Mouse (Mus musculus) liver, embryonic 11.5 days (tissue): Measurements from ENCODE around the gene Hspa12a. TPM values are rescaled to one million over a fixed set of nuclear protein-coding genes. Genes with fewer than 3 reads are reported as not detected.

Experiments
- ATAC-seq: fragments of 200-750 bp; cut with Nextera tagmentation; replicated peaks from 2 replicates; pipeline ENCODE4 v1.8.0; 2017; ENCODE audit warnings: moderate number of reproducible peaks, mild to moderate bottlenecking, moderate TSS enrichment, moderate library complexity; ENCODE audit not compliant: low FRiP score
- DNase-seq: peaks from one replicate; pipeline ENCODE4 v3.0.0-alpha.2; 2017; ENCODE audit warnings: low spot score
- H3K27ac ChIP-seq: fragments of 300-500 bp; sonication (generic); 2 replicates; pipeline ENCODE4 v1.5.1; 2014; ENCODE audit warnings: mild to moderate bottlenecking, low read depth, low read length, control low read depth
- H3K27me3 ChIP-seq: fragments of 300-500 bp; sonication (generic); replicated peaks from 2 replicates; pipeline ENCODE4 v1.6.1; 2014; ENCODE audit warnings: low read length, mixed read lengths; ENCODE audit not compliant: control insufficient read depth, insufficient read depth
- H3K36me3 ChIP-seq: fragments of 300-500 bp; sonication (generic); 2 replicates; pipeline ENCODE4 v1.6.1; 2014; ENCODE audit warnings: mild to moderate bottlenecking, low read length, moderate library complexity, mixed read lengths; ENCODE audit not compliant: control insufficient read depth, insufficient read depth
- H3K4me1 ChIP-seq: fragments of 300-500 bp; sonication (generic); replicated peaks from 2 replicates; pipeline ENCODE4 v1.6.1; 2014; ENCODE audit warnings: low read length, mixed read lengths; ENCODE audit not compliant: control insufficient read depth, insufficient read depth
- H3K4me2 ChIP-seq: fragments of 300-500 bp; sonication (generic); 2 replicates; pipeline ENCODE4 v1.6.1; 2014; ENCODE audit warnings: mild to moderate bottlenecking, control low read depth, moderate library complexity
- H3K4me3 ChIP-seq: fragments of 300-500 bp; sonication (generic); 2 replicates; pipeline ENCODE4 v1.5.1; 2014; ENCODE audit warnings: low read depth, low read length, control low read depth
- H3K9ac ChIP-seq: fragments of 300-500 bp; sonication (generic); 2 replicates; pipeline ENCODE4 v1.6.1; 2014; ENCODE audit warnings: low read depth, low read length, control low read depth
- H3K9me3 ChIP-seq: fragments of 300-500 bp; sonication (generic); 2 replicates; pipeline ENCODE4 v1.6.1; 2016; ENCODE audit warnings: low read length, inconsistent platforms, mixed read lengths; ENCODE audit not compliant: control insufficient read depth
- WGBS: fragments of 180-500 bp; shearing (Covaris S2); extraction: QIAGEN DNeasy Blood & Tissue Kit; methylation state at CpG from one replicate; pipeline ENCODE4 v1.1.7; 2014; 5-methylcytosine and 5-hydroxymethylcytosine counted together
- polyA plus RNA-seq: library from polyadenylated mRNA; unstranded; fragments of >200 nt; fragmentation: Nextera tagmentation; extraction: Ambion mirVana; gene quantifications from 2 replicates; pipeline ENCODE4 v1.2.1, GENCODE M21; 2014

Gene Hspa12a
- polyA plus RNA-seq, 1 experiment from 2014 or later, result 1.5 TPM

- Histone ChIP-seq H3K27me3 (0 out of 2 replicates have a peak, but pooled peaks cover 2% of the 10 kb centered on the region), H3K36me3 (no peaks in the 10 kb centered on the region), H3K27ac (no peak overlapping the region), H3K4me1 (no peaks in the 10 kb centered on the region), H3K9ac (no peak overlapping the region), H3K9me3 (no peaks in the 10 kb centered on the region), H3K4me3 (no peak overlapping the region), H3K4me2 (no peak overlapping the region)
- DNase-seq, result no peak
- 59% methylated on average over 15 of the region's 15 CpGs for WGBS
- no peak for ATAC-seq
These were observed 25.5 kb upstream of the Hspa12a start for GRCm38 (mm10) chr19:58968731-58969506.

GRCm38 (mm10) chr19:58963011-58963410 is 19.6 kb upstream of the Hspa12a start:
- no peak overlapping the region for H3K4me2 ChIP-seq
- H3K27me3 ChIP-seq, result 0 out of 2 replicates have a peak, but pooled peaks cover 2% of the 10 kb centered on the region
- 83% methylated on average over 8 of the region's 8 CpGs for WGBS
- no peak overlapping the region for H3K27ac ChIP-seq
- no peaks in the 10 kb centered on the region for H3K4me1 ChIP-seq
- no peaks in the 10 kb centered on the region for H3K36me3 ChIP-seq
- H3K9ac ChIP-seq, result no peak overlapping the region
- H3K9me3 ChIP-seq, result no peaks in the 10 kb centered on the region
- no peak for ATAC-seq
- H3K4me3 ChIP-seq, result no peak overlapping the region
- no peak for DNase-seq

- Histone ChIP-seq H3K9me3 (no peaks in the 10 kb centered on the region), H3K4me3 (no peak overlapping the region), H3K36me3 (no peaks in the 10 kb centered on the region), H3K9ac (no peak overlapping the region), H3K27ac (no peak overlapping the region), H3K27me3 (peaks cover 14% of the 10 kb centered on the region), H3K4me2 (no peak overlapping the region), H3K4me1 (no peaks in the 10 kb centered on the region)
- no peak for DNase-seq
- no peak for ATAC-seq
- 91% methylated on average over 8 of the region's 8 CpGs for WGBS
These were observed 11.3 kb upstream of the Hspa12a start for GRCm38 (mm10) chr19:58954779-58955178.

GRCm38 (mm10) chr19:58952236-58952635 is 8.8 kb upstream of the Hspa12a start:
- ATAC-seq, result no peak
- no peak overlapping the region for H3K27ac ChIP-seq
- H3K27me3 ChIP-seq, result peaks cover 18% of the 10 kb centered on the region
- no peak overlapping the region for H3K9ac ChIP-seq
- H3K4me1 ChIP-seq, result no peaks in the 10 kb centered on the region
- no peak for DNase-seq
- no peaks in the 10 kb centered on the region for H3K9me3 ChIP-seq
- no peaks in the 10 kb centered on the region for H3K36me3 ChIP-seq
- H3K4me3 ChIP-seq, result no peak overlapping the region
- H3K4me2 ChIP-seq, result no peak overlapping the region
- 63% methylated on average over 13 of the region's 13 CpGs for WGBS

- Histone ChIP-seq H3K4me2 (no peak overlapping the region), H3K27ac (no peak overlapping the region), H3K9ac (no peak overlapping the region), H3K4me3 (no peak overlapping the region), H3K36me3 (no peaks in the 10 kb centered on the region), H3K27me3 (peaks cover 18% of the 10 kb centered on the region), H3K9me3 (no peaks in the 10 kb centered on the region), H3K4me1 (no peaks in the 10 kb centered on the region)
- no peak for DNase-seq
- 79% methylated on average over 3 of the region's 3 CpGs for WGBS
- no peak for ATAC-seq
These were observed 8.1 kb upstream of the Hspa12a start for GRCm38 (mm10) chr19:58951521-58951920.

- 0 out of 2 replicates have a peak, but pooled peaks cover 3% of the 10 kb centered on the region for H3K27me3 ChIP-seq
- no peak overlapping the region for H3K27ac ChIP-seq
- no peak overlapping the region for H3K4me3 ChIP-seq
- no peak for ATAC-seq
- H3K4me2 ChIP-seq, result no peak overlapping the region
- 50% methylated on average over 7 of the region's 7 CpGs for WGBS
- peaks cover 7% of the 10 kb centered on the region; the same call in 1 of the 2 replicates for H3K4me1 ChIP-seq
- DNase-seq, result no peak
- H3K36me3 ChIP-seq, result no peaks in the 10 kb centered on the region
- no peak overlapping the region for H3K9ac ChIP-seq
- no peaks in the 10 kb centered on the region for H3K9me3 ChIP-seq
These were observed 2.5 kb upstream of the Hspa12a start for GRCm38 (mm10) chr19:58945959-58946358.

- H3K4me1 ChIP-seq, result no peaks in the 10 kb centered on the region
- H3K9me3 ChIP-seq, result no peaks in the 10 kb centered on the region
- no peak overlapping the region for H3K27ac ChIP-seq
- H3K27me3 ChIP-seq, result peaks cover 26% of the 10 kb centered on the region
- H3K4me2 ChIP-seq, result no peak overlapping the region
- H3K4me3 ChIP-seq, result no peak overlapping the region
- H3K36me3 ChIP-seq, result no peaks in the 10 kb centered on the region
- WGBS, result 30% methylated on average over 4 of the region's 4 CpGs
- ATAC-seq (no peak), DNase-seq (no peak)
- no peak overlapping the region for H3K9ac ChIP-seq
These were observed 10.4 kb downstream of the Hspa12a start for GRCm38 (mm10) chr19:58933062-58933461.

GRCm38 (mm10) chr19:58931081-58931800 is 12.2 kb downstream of the Hspa12a start:
- Histone ChIP-seq H3K36me3 (no peaks in the 10 kb centered on the region), H3K4me2 (no peak overlapping the region), H3K9ac (no peak overlapping the region), H3K4me1 (no peaks in the 10 kb centered on the region), H3K9me3 (no peaks in the 10 kb centered on the region), H3K27ac (no peak overlapping the region), H3K27me3 (peaks cover 26% of the 10 kb centered on the region), H3K4me3 (no peak overlapping the region)
- DNase-seq (no peak), ATAC-seq (no peak)
- 46% methylated on average over 16 of the region's 16 CpGs for WGBS
